Mouse (Mus musculus) embryo, embryonic 9.5 days (tissue): ENCODE data around the gene Fcgrt.
"Not testable (repeated sequence)": the region's sequence is repeated elsewhere in the genome, so short reads cannot be mapped to it uniquely, and the experiment has no call there.

Source experiments
- DNase-seq: peaks from one replicate; pipeline ENCODE4 v3.0.0-alpha.2; 2017; ENCODE audit errors: extremely low spot score

Gene Fcgrt

GRCm38 (mm10) chr7:45103652-45104180, at the start of gene Fcgrt:
Fcgrt (minus strand) TSS chr7:45103851.
- DNase-seq: no peak

- not testable (repeated sequence) for DNase-seq
These were observed 49.4 kb upstream of the Fcgrt start for GRCm38 (mm10) chr7:45153052-45153451.

GRCm38 (mm10) chr7:45151303-45151702, 47.7 kb upstream of the Fcgrt start:
- DNase-seq: no peak

GRCm38 (mm10) chr7:45150321-45150720, 46.7 kb upstream of the Fcgrt start:
- DNase-seq: no peak

- no peak for DNase-seq
These were observed 45.9 kb upstream of the Fcgrt start for GRCm38 (mm10) chr7:45149545-45149944.

GRCm38 (mm10) chr7:45148534-45149098, 45.0 kb upstream of the Fcgrt start:
- DNase-seq: no peak

- no peak for DNase-seq
These were observed 44.2 kb upstream of the Fcgrt start for GRCm38 (mm10) chr7:45147899-45148298.

GRCm38 (mm10) chr7:45147267-45147666, 43.6 kb upstream of the Fcgrt start:
- DNase-seq: no peak

- no peak for DNase-seq
These were observed 41.8 kb upstream of the Fcgrt start for GRCm38 (mm10) chr7:45145460-45145859.

GRCm38 (mm10) chr7:45144368-45145174, 40.9 kb upstream of the Fcgrt start:
- DNase-seq: no peak

GRCm38 (mm10) chr7:45141914-45142313, 38.3 kb upstream of the Fcgrt start:
- DNase-seq: no peak

- DNase-seq: no peak
These were observed 37.7 kb upstream of the Fcgrt start for GRCm38 (mm10) chr7:45141319-45141718.

- no peak for DNase-seq
These were observed 36.5 kb upstream of the Fcgrt start for GRCm38 (mm10) chr7:45139904-45140723.

- no peak for DNase-seq
These were observed 34.8 kb upstream of the Fcgrt start for GRCm38 (mm10) chr7:45138403-45138802.

GRCm38 (mm10) chr7:45137171-45138006, 33.7 kb upstream of the Fcgrt start:
- no peak for DNase-seq

GRCm38 (mm10) chr7:45135993-45136567, 32.4 kb upstream of the Fcgrt start, which contains the start of the genes Gm45713 and Flt3l:
Gm45713 (minus strand) TSS chr7:45136231.
Flt3l (minus strand) TSS chr7:45136432.
- peak; percentile 79 for DNase-seq

GRCm38 (mm10) chr7:45135370-45135769, 31.7 kb upstream of the Fcgrt start:
- DNase-seq: no peak

- peak; percentile 51 for DNase-seq
These were observed 30.9 kb upstream of the Fcgrt start for GRCm38 (mm10) chr7:45134544-45135026.

GRCm38 (mm10) chr7:45133446-45134159, 30.0 kb upstream of the Fcgrt start:
- DNase-seq: no peak

- no peak for DNase-seq
These were observed 28.2 kb upstream of the Fcgrt start for GRCm38 (mm10) chr7:45131850-45132249.
